Mouse (Mus musculus): ENCODE results near the gene Fzd9. TPM values are rescaled to one million over a fixed set of nuclear protein-coding genes. Genes with fewer than 3 reads are reported as not detected.

Fzd9 gene
- total and polyA plus RNA-seq, 2 experiments from 2014 or later = 18.0 to 35.1 TPM

DNA sequence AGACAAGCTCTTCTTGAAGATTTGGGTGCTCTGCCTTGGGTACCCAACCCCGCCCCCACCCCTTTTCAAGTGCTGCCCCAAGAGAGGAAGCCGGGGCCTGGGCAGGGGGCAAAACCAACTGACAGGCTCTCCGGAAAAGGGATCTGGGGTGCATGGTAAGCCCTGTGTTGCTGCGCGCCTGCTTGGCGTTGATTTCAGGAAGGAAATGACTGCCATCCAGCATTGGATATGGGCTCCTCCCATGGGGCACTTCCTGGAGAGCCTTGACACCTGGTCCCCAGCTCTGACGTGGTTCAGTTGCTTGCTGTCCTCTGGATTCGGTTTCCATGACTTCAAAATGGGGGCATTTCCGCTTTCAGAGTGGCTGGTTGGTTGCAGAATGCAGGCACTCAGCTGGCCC lies 13.5 kb upstream of the Fzd9 start:
- DNase-seq (ENCODE audit: low spot score) = peak; percentile 23
- Histone ChIP-seq H3K9me3 (ENCODE audit: low read length) (no peaks in the 10 kb centered on the region), H3K27me3 (ENCODE audit: insufficient read depth, low read length) (no peaks in the 10 kb centered on the region), H3K4me1 (ENCODE audit: insufficient read depth, low read length) (no peaks in the 10 kb centered on the region), H3K36me3 (ENCODE audit: insufficient read depth, low read length) (no peaks in the 10 kb centered on the region), H3K27ac (peak overlapping the region; percentile 76), H3K4me2 (ENCODE audit: low read depth, low read length) (peak overlapping the region; percentile 28; the same call in 1 of the 2 replicates), H3K4me3 (ENCODE audit: low read length) (no peak overlapping the region), H3K9ac (replicated peaks; ENCODE audit: low read length) (no peak overlapping the region)
- TF ChIP-seq CTCF (IDR thresholded peaks at IDR 0.05; ENCODE audit: low read depth) = no peak
- WGBS = 30% methylated on average over 9 of the region's 9 CpGs
- peak; percentile 57; the same call in 1 of the 2 replicates for ATAC-seq

DNA sequence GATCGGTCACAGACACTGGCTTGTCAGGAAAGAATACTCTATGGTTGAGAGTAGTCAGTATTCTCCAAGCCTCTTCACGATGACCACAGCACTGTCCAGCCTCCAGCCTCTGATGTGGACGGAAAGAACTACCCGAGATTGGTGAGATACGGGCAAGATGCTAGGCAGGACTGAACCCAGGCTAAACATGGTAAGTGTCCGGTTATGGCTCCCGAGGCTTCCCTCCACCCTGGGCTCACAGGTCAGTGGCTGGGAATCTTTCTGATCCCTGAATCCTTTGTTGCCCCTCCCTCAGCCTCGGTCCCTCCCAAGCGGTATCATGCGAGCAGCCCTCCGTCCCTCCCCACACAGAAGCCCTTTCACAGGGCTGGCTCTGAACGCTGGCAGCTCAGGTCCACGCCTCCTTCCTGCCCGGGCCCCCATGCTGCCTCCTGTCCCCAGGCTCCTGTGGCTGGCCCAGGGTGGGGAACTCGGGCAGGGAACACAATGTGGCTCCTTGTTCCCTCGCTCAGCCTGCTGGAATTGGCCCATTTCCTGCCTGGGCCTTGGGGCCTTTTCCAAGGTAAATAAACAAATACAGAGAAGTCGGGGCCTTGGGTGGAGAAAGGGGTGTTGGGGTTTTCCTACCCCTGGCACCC lies 13.0 kb upstream of the Fzd9 start:
- Histone ChIP-seq H3K9ac (replicated peaks; ENCODE audit: low read length) (no peak overlapping the region), H3K27me3 (ENCODE audit: insufficient read depth, low read length) (no peaks in the 10 kb centered on the region), H3K4me1 (ENCODE audit: insufficient read depth, low read length) (no peaks in the 10 kb centered on the region), H3K36me3 (ENCODE audit: insufficient read depth, low read length) (no peaks in the 10 kb centered on the region), H3K27ac (peak overlapping the region; percentile 76), H3K4me2 (ENCODE audit: low read depth, low read length) (peak overlapping the region; percentile 28; the same call in 1 of the 2 replicates), H3K4me3 (ENCODE audit: low read length) (no peak overlapping the region), H3K9me3 (ENCODE audit: low read length) (no peaks in the 10 kb centered on the region)
- TF ChIP-seq CTCF (IDR thresholded peaks at IDR 0.05; ENCODE audit: low read depth) = no peak
- 16% methylated on average over 17 of the region's 17 CpGs for WGBS
- peak; percentile 77 for DNase-seq (ENCODE audit: low spot score)
- ATAC-seq = peak; percentile 96

GRCm38 (mm10) chr5:135258280-135259150 lies 7.5 kb upstream of the Fzd9 start:
- peaks cover 2% of the 10 kb centered on the region; the same call in 1 of the 2 replicates for H3K4me1 ChIP-seq (ENCODE audit: insufficient read depth, low read length)

DNA sequence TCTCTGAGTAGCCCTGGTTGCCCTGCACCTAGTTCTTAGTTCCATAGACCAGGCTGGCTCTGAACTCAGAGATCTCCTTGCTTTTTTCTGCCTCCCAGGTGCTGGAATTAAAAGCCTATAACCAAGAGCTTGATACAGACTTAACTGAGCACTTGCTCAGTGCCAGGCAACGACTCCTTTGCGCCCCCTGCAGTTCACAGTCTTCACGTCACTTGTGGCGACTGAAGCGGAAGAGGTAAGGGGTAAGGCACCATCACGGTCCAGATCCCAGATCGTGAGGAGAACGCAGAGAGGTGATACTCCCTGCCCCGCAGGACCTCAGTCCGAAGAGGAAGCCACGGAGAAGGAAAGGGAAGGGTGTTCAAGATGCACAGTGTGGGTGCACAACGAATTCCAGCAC lies 6.5 kb upstream of the Fzd9 start:
- H3K9me3 ChIP-seq (ENCODE audit: low read length) = no peaks in the 10 kb centered on the region
- ATAC-seq = no peak
- peak overlapping the region; percentile 76; the same call in 1 of the 2 replicates for H3K27ac ChIP-seq
- DNase-seq (ENCODE audit: low spot score) = no peak
- H3K9ac ChIP-seq (replicated peaks; ENCODE audit: low read length) = no peak overlapping the region
- no peaks in the 10 kb centered on the region for H3K27me3 ChIP-seq (ENCODE audit: insufficient read depth, low read length)
- TF ChIP-seq CTCF (IDR thresholded peaks at IDR 0.05; ENCODE audit: low read depth) = peak; percentile 35
- H3K4me3 ChIP-seq (ENCODE audit: low read length) = no peak overlapping the region
- 81% methylated on average over 12 of the region's 12 CpGs for WGBS
- H3K4me2 ChIP-seq (ENCODE audit: low read depth, low read length) = no peak overlapping the region
- peaks cover 5% of the 10 kb centered on the region; the same call in 1 of the 2 replicates for H3K4me1 ChIP-seq (ENCODE audit: insufficient read depth, low read length)
- no peaks in the 10 kb centered on the region for H3K36me3 ChIP-seq (ENCODE audit: insufficient read depth, low read length)

More at GRCm38 (mm10) chr5:135258280-135259150, 7.5 kb upstream of the Fzd9 start:
- H3K4me3 ChIP-seq (ENCODE audit: low read length) = peak overlapping the region; percentile 23
- TF ChIP-seq CTCF (IDR thresholded peaks at IDR 0.05; ENCODE audit: low read depth) = 0 out of 2 replicates have a peak, but pooled peaks have one; percentile 2
- DNase-seq (ENCODE audit: low spot score) = peak; percentile 77
- H3K9me3 ChIP-seq (ENCODE audit: low read length) = no peaks in the 10 kb centered on the region
- H3K27ac ChIP-seq = peak overlapping the region; percentile 76
- no peaks in the 10 kb centered on the region for H3K27me3 ChIP-seq (ENCODE audit: insufficient read depth, low read length)
- peak overlapping the region; percentile 29 for H3K9ac ChIP-seq (replicated peaks; ENCODE audit: low read length)
- ATAC-seq = peak; percentile 75
- no peaks in the 10 kb centered on the region for H3K36me3 ChIP-seq (ENCODE audit: insufficient read depth, low read length)
- H3K4me2 ChIP-seq (ENCODE audit: low read depth, low read length) = peak overlapping the region; percentile 46
- 12% methylated on average over 30 of the region's 30 CpGs for WGBS

DNA sequence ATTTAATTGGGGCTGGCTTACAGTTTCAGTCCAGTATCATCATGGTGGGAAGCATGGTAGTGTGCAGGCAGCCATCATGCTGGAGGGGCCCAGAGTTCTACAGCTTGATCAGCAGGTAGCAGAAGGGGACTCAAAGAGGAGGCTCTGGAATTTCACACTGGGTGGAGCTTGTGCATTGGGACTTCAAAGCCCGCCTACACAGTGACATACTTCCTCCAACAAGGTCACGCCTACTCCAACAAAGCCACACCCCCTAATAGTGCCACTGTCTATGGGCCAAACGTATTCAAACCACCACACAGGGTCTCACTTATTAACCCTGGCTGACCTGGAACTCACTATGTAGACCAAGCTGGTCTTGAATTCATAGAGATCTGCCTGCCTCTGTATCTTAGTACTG lies 5.1 kb upstream of the Fzd9 start:
- ATAC-seq (no peak), DNase-seq (ENCODE audit: low spot score) (no peak)
- TF ChIP-seq CTCF (IDR thresholded peaks at IDR 0.05; ENCODE audit: low read depth) = no peak
- Histone ChIP-seq H3K4me1 (ENCODE audit: insufficient read depth, low read length) (peaks cover 5% of the 10 kb centered on the region; the same call in 1 of the 2 replicates), H3K9me3 (ENCODE audit: low read length) (no peaks in the 10 kb centered on the region), H3K36me3 (ENCODE audit: insufficient read depth, low read length) (no peaks in the 10 kb centered on the region), H3K4me3 (ENCODE audit: low read length) (no peak overlapping the region), H3K4me2 (ENCODE audit: low read depth, low read length) (no peak overlapping the region), H3K9ac (replicated peaks; ENCODE audit: low read length) (no peak overlapping the region), H3K27ac (no peak overlapping the region), H3K27me3 (ENCODE audit: insufficient read depth, low read length) (no peaks in the 10 kb centered on the region)
- 98% methylated on average over 3 of the region's 3 CpGs for WGBS

- DNase-seq (ENCODE audit: low spot score) (peak; percentile 85), ATAC-seq (peak; percentile 77)
- Histone ChIP-seq H3K4me3 (ENCODE audit: low read length) (no peak overlapping the region), H3K9me3 (ENCODE audit: low read length) (no peaks in the 10 kb centered on the region), H3K27me3 (ENCODE audit: insufficient read depth, low read length) (no peaks in the 10 kb centered on the region), H3K36me3 (ENCODE audit: insufficient read depth, low read length) (no peaks in the 10 kb centered on the region), H3K4me1 (ENCODE audit: insufficient read depth, low read length) (peaks cover 14% of the 10 kb centered on the region), H3K9ac (replicated peaks; ENCODE audit: low read length) (no peak overlapping the region), H3K27ac (peak overlapping the region; percentile 63), H3K4me2 (ENCODE audit: low read depth, low read length) (no peak overlapping the region)
- 7% methylated on average over 12 of the region's 12 CpGs for WGBS
- TF ChIP-seq CTCF (IDR thresholded peaks at IDR 0.05; ENCODE audit: low read depth) = no peak
Observed at GRCm38 (mm10) chr5:135253741-135254401, 2.8 kb upstream of the Fzd9 start.

Data from hindbrain, postnatal 0 days (tissue).